Mouse (Mus musculus): ENCODE measurements around the gene Nfkbid. TPM values are rescaled to one million over a fixed set of nuclear protein-coding genes. Genes with fewer than 3 reads are reported as not detected.

Gene Nfkbid
- polyA plus RNA-seq, 1 experiment from 2014 or later, result 0.95 TPM

DNA sequence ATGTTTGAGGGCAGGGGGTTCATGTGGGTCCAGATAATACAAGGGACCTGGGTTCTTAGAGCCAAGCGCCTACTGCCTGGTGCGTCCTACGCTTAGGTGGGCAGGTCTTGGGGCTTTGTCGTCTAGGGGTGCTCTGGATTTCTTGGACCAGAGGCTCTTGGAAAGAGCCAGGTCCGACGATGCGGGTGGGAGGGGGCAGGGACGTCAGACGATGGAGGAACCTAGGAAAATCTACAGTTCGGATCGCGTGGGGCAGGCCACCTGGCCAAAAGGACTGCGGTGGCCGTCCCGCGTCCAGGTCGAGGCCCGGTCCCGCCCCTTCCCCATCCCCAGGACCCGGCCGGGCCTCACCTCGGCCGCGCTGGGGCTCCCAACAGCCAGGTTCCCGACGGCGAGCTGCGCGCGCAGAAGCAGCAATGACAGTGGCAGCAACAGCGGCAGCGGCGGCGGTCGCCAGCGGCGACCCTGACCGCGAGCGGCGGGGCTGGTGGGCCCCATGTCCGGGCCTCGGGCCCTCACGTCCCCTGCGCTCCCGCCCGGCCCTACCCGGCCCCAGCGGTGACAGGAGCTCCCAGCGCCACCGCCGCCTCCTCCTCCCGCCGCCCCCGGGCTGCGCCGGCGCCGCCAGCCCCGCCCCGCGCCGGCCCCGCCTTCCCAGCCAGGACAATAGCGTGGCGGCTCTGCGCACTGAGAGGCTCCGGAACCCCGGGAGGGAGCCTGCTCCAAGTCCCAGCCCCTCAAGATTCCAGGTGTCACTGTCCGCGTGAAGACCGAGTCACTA is 23.6 kb downstream of the Nfkbid start, which contains the start of gene Aplp1:
Gene Aplp1, minus strand, starts transcription at position 565 of the 781 bp plus-strand sequence.
- under 1% methylated on average over 68 of the region's 72 CpGs for WGBS
- ATAC-seq (ENCODE audit: insufficient number of reproducible peaks, low FRiP score), result peak; percentile 79
- no peak within 1 kb of the TSS for H3K27ac ChIP-seq (ENCODE audit: poor library complexity, severe bottlenecking)

DNA sequence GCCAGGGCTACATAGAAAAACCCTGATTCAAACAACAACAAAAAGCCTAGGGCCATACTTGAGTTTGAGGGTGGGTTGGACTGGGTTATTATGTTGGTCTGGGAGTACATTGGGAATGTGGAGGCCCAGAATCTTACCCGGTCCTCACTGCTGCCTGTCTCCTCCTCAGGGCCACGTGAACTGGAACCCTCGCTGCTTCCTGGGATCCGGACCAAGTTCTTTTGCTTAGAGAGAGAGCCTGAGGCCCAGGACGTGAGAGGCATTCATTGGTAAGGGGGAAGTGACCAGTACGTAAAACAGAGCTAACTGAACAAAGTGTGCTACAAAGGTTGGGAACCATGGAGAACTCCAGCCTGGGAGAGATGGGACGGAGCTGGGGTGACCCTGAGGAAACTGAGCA is 28.7 kb downstream of the Nfkbid start:
- H3K9ac ChIP-seq, result no peak overlapping the region
- H3K36me3 ChIP-seq, result no peaks in the 10 kb centered on the region
- 57% methylated on average over 7 of the region's 7 CpGs for WGBS
- no peak overlapping the region for H3K4me3 ChIP-seq
- no peaks in the 10 kb centered on the region; the same call in 1 of the 2 replicates for H3K4me1 ChIP-seq (replicated peaks)
- peaks cover 71% of the 10 kb centered on the region for H3K27me3 ChIP-seq (replicated peaks)
- no peak overlapping the region for H3K4me2 ChIP-seq
- 0 out of 2 replicates have a peak, but pooled peaks cover under 1% of the 10 kb centered on the region for H3K9me3 ChIP-seq (replicated peaks)
- no peak for ATAC-seq (ENCODE audit: insufficient number of reproducible peaks, low FRiP score)
- no peak overlapping the region for H3K27ac ChIP-seq (ENCODE audit: poor library complexity, severe bottlenecking)

More for the DNA sequence above, 23.6 kb downstream of the Nfkbid start, which contains the start of gene Aplp1:
- peak within 1 kb of the TSS; percentile 73 for H3K9ac ChIP-seq
- no peaks in the 10 kb centered on the region for H3K9me3 ChIP-seq (replicated peaks)
- peak within 1 kb of the TSS; percentile 61 for H3K4me3 ChIP-seq
- H3K36me3 ChIP-seq, result no peaks in the 10 kb centered on the region
- peaks cover 13% of the 10 kb centered on the region for H3K4me1 ChIP-seq (replicated peaks)
- H3K27me3 ChIP-seq (replicated peaks), result peaks cover 67% of the 10 kb centered on the region
- H3K4me2 ChIP-seq, result peak within 1 kb of the TSS; percentile 87

DNA sequence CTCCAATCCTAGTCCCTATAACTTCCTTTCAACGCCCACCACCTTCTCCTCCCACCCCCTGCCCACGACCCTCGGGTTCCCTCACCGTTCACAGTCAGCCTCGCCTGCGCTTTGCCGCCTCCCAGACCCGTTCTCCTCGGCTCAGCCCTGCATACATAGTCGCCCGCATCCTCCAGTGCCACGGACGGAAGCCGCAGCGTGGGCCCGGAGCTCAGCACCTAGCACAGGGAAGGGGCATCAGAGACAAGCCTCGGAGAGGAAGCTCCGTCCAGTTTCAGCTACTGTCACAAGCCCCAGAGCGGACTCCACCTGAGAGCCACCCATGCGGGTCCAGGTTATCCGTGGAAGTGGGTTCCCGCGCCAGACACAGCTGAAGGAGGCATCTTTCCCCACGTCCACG is 31.8 kb downstream of the Nfkbid start:
- no peaks in the 10 kb centered on the region; the same call in none of the 2 replicates for H3K4me1 ChIP-seq (replicated peaks)
- H3K4me3 ChIP-seq, result no peak overlapping the region
- ATAC-seq (ENCODE audit: insufficient number of reproducible peaks, low FRiP score), result no peak
- H3K36me3 ChIP-seq, result no peaks in the 10 kb centered on the region
- no peak overlapping the region for H3K27ac ChIP-seq (ENCODE audit: poor library complexity, severe bottlenecking)
- peaks cover 85% of the 10 kb centered on the region for H3K27me3 ChIP-seq (replicated peaks)
- H3K9me3 ChIP-seq (replicated peaks), result 0 out of 2 replicates have a peak, but pooled peaks cover 8% of the 10 kb centered on the region
- H3K9ac ChIP-seq, result no peak overlapping the region
- no peak overlapping the region for H3K4me2 ChIP-seq
- WGBS, result 25% methylated on average over 25 of the region's 25 CpGs

DNA sequence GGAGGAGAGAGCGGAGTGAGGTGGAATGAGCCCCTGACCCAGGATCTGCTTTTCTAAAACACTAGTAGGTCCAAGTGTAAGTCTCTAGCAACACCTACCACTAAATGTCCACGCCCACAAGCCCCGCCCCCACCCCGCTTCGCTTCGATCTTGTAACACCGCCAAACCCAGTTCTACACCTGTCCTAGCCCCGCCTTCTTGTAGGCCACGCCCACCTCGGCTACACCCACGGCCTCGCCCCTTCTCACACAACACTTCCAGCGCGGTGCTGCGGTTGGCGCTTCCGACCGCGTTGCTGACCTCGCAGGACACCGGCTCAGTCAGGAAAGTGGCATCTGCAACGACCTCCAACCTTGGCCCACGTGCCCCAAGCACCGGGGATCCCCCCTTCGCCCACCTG is 32.2 kb downstream of the Nfkbid start:
- Histone ChIP-seq H3K4me1 (replicated peaks) (no peaks in the 10 kb centered on the region; the same call in none of the 2 replicates), H3K27ac (ENCODE audit: poor library complexity, severe bottlenecking) (no peak overlapping the region), H3K4me2 (peak overlapping the region; percentile 22; the same call in 1 of the 2 replicates), H3K9ac (no peak overlapping the region), H3K27me3 (replicated peaks) (peaks cover 89% of the 10 kb centered on the region), H3K9me3 (replicated peaks) (0 out of 2 replicates have a peak, but pooled peaks cover 8% of the 10 kb centered on the region), H3K36me3 (no peaks in the 10 kb centered on the region), H3K4me3 (0 out of 2 replicates have a peak overlapping the region, but pooled peaks have one; percentile 0)
- ATAC-seq (ENCODE audit: insufficient number of reproducible peaks, low FRiP score), result no peak
- WGBS, result 2% methylated on average over 25 of the region's 25 CpGs

DNA sequence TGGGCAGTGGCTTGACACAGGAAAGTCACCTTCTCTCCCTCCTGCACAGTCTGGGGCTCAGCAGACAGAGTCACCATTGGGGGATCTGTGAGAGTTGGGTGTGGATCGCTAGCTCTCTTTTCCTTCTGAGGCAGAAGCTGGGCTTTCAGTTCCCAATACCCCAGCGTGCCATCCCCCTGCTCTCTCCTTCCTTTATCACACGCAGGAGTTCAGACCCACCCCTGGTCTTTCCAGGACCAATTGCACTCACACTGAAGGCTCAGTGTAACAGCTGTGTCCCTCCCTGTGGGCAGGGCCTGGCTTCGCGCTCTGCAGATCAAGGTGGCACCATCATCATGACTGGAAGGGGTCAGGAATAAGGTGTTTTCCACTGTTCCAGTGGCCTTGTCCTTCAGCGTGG is 32.7 kb downstream of the Nfkbid start:
- 0 out of 2 replicates have a peak overlapping the region, but pooled peaks have one; percentile 0 for H3K4me3 ChIP-seq
- H3K27ac ChIP-seq (ENCODE audit: poor library complexity, severe bottlenecking), result no peak overlapping the region
- 0 out of 2 replicates have a peak, but pooled peaks cover 8% of the 10 kb centered on the region for H3K9me3 ChIP-seq (replicated peaks)
- H3K27me3 ChIP-seq (replicated peaks), result peaks cover 94% of the 10 kb centered on the region
- 14% methylated on average over 6 of the region's 6 CpGs for WGBS
- peak overlapping the region; percentile 22; the same call in 1 of the 2 replicates for H3K4me2 ChIP-seq
- H3K4me1 ChIP-seq (replicated peaks), result no peaks in the 10 kb centered on the region; the same call in none of the 2 replicates
- no peak overlapping the region for H3K9ac ChIP-seq
- ATAC-seq (ENCODE audit: insufficient number of reproducible peaks, low FRiP score), result no peak
- no peaks in the 10 kb centered on the region for H3K36me3 ChIP-seq

DNA sequence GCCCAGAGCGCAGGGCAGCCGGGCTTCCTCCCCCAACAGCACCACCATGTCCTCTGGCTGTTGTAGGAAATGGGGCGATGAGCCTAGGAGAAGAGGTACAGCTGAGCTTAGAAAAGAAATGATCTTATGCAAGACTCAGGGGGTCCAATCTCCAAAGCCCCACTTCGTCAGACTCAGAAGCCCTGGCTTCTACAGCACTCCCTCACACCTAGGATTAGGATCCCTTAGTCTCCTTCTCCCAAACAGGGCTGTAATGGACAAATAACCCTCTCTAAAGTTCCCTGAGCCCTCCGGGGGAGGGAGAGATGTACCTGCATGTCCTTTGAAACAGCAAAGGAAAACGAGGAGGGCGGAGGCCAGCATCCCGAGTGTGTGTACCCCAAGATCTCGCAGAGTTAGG is 35.0 kb downstream of the Nfkbid start:
- ATAC-seq (ENCODE audit: insufficient number of reproducible peaks, low FRiP score), result no peak
- Histone ChIP-seq H3K4me3 (0 out of 2 replicates have a peak overlapping the region, but pooled peaks have one; percentile 1), H3K9ac (no peak overlapping the region), H3K27me3 (replicated peaks) (peaks cover 98% of the 10 kb centered on the region), H3K4me2 (0 out of 2 replicates have a peak overlapping the region, but pooled peaks have one; percentile 32), H3K9me3 (replicated peaks) (0 out of 2 replicates have a peak, but pooled peaks cover 8% of the 10 kb centered on the region), H3K27ac (ENCODE audit: poor library complexity, severe bottlenecking) (no peak overlapping the region), H3K36me3 (no peaks in the 10 kb centered on the region), H3K4me1 (replicated peaks) (no peaks in the 10 kb centered on the region; the same call in none of the 2 replicates)
- WGBS, result 3% methylated on average over 9 of the region's 9 CpGs

DNA sequence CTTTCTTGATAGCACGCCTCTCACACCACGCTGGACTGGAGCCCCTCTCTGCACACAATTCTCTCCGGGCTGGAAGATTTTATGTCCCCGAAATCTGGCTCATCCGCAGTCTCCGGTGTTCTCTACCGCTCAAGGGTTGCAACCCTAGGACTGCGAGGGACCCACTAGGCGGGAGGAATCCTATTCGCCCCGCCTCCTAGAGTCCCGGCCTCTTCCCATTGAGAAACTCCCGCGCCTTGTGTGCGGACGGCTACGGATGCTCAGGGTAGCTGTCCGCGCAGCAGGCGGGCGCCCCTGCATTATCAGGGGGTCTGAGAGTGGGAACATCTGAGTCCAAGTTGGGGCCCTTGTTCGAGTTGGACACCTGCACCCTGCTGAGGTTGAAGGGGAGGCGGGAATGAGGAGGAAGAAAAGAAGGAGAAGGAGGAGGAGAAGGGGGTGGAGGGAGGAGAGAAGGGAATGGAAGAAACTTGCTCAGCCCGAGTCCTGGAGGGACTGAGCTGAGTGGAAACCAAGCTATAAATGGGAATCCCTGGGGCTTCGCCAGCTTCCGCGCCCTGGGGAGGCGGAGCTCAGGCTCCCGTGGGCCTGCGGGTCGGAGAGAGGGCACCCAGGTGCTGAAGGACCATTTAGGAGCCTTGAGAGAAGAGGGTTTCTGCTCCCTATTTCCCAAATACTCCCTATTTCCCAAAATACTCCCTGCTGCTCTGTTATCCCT is 35.5 kb downstream of the Nfkbid start:
- H3K4me2 ChIP-seq, result peak overlapping the region; percentile 32

DNA sequence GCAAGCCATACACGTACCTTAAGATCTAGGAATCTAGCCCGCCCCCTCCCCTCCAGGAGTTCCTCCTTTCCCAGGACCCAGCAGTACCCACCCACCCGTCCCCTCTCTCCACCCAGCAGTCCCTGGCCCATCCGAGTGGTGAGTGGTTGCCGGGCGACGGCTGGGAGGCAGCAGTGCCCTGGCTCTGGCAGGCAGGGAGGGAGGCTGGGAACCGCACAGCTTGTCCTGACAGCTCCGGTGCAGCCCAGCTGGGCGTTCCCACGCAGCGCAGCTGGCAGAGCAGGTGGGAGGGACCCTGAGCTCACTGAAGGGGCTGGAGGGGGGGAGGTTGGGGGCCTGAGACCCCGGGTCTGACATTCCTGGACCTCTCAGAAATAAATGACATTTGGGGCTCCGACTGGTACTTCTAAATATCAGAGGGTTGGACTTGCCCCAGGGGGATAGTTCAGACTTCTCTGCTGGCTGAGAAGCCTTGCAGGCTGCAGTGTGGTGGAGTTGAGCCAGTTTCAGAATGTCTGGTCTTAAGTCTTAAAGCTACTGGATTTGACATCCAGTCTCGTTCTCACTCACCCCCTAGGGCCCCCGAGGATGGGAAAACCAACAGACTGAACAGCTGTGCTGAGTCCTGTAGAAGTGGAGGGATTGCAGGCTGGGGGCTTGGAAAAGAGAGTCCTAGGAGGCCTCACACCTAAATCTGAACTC is 36.2 kb downstream of the Nfkbid start, which contains the start of the genes Kirrel2 and Nphs1:
Gene Kirrel2, minus strand, starts transcription at position 62 of the 702 bp plus-strand sequence.
Gene Nphs1, plus strand, starts transcription at position 687 of the 702 bp plus-strand sequence.
- Histone ChIP-seq H3K27me3 (replicated peaks) (peaks cover 99% of the 10 kb centered on the region), H3K36me3 (no peaks in the 10 kb centered on the region), H3K9ac (0 out of 2 replicates have a peak within 1 kb of the TSS, but pooled peaks have one; percentile 13), H3K4me3 (peak within 1 kb of the TSS; percentile 1; the same call in 1 of the 2 replicates), H3K4me2 (peak within 1 kb of the TSS; percentile 32), H3K27ac (ENCODE audit: poor library complexity, severe bottlenecking) (no peak within 1 kb of the TSS), H3K4me1 (replicated peaks) (no peaks in the 10 kb centered on the region; the same call in none of the 2 replicates), H3K9me3 (replicated peaks) (0 out of 2 replicates have a peak, but pooled peaks cover 8% of the 10 kb centered on the region)
- ATAC-seq (ENCODE audit: insufficient number of reproducible peaks, low FRiP score), result 0 out of 2 replicates have a peak, but pooled peaks have one; percentile 11
- 3% methylated on average over 16 of the region's 16 CpGs for WGBS

More for the DNA sequence above, 35.5 kb downstream of the Nfkbid start:
- Histone ChIP-seq H3K4me1 (replicated peaks) (no peaks in the 10 kb centered on the region; the same call in none of the 2 replicates), H3K27ac (ENCODE audit: poor library complexity, severe bottlenecking) (no peak overlapping the region), H3K9ac (no peak overlapping the region), H3K9me3 (replicated peaks) (0 out of 2 replicates have a peak, but pooled peaks cover 8% of the 10 kb centered on the region), H3K4me3 (peak overlapping the region; percentile 1; the same call in 1 of the 2 replicates), H3K36me3 (no peaks in the 10 kb centered on the region), H3K27me3 (replicated peaks) (peaks cover 98% of the 10 kb centered on the region)
- 1% methylated on average over 31 of the region's 31 CpGs for WGBS
- ATAC-seq (ENCODE audit: insufficient number of reproducible peaks, low FRiP score), result no peak

DNA sequence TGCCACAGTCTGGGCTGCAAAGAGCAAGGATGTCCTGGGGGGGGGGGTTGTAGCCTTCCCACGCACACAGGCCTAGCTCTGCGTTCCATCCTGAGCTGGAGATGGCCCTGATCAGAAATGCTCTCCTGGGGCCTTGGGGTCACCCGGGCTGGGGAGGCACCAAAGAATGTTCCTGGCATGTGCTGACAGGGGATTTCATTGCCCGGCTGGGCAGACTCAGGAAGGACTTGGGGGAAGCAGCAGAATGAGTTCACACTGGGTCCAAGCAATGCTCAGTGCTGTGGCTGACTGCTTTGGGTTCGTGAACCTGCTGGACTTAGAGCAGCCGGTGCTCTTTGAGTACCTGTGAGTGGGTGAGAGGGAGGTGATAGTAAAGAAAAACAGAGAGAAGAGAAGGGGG is 38.0 kb downstream of the Nfkbid start:
- Histone ChIP-seq H3K4me1 (replicated peaks) (no peaks in the 10 kb centered on the region; the same call in 1 of the 2 replicates), H3K36me3 (no peaks in the 10 kb centered on the region), H3K4me2 (no peak overlapping the region), H3K27ac (ENCODE audit: poor library complexity, severe bottlenecking) (no peak overlapping the region), H3K27me3 (replicated peaks) (peaks cover 96% of the 10 kb centered on the region), H3K4me3 (no peak overlapping the region), H3K9ac (no peak overlapping the region), H3K9me3 (replicated peaks) (0 out of 2 replicates have a peak, but pooled peaks cover 8% of the 10 kb centered on the region)
- WGBS, result 32% methylated on average over 6 of the region's 6 CpGs
- ATAC-seq (ENCODE audit: insufficient number of reproducible peaks, low FRiP score), result no peak

DNA sequence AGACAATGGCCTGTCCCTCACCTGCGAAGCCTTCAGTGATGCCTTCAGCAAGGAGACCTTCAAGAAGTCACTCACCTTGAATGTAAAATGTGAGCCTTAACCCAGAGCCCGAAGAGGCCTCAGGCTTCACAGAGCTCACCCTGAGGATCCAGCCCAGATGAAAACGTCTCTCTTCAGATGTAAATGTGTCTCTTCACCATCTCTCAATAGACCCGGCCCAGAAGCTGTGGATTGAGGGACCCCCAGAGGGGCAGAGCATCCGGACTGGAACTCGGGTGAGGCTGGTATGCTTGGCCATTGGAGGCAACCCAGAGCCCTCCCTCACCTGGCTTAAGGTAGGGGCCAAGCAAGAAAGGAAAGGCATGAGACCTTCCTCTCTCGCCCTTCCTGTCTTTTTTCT is 42.0 kb downstream of the Nfkbid start:
- Histone ChIP-seq H3K9me3 (replicated peaks) (no peaks in the 10 kb centered on the region), H3K36me3 (no peaks in the 10 kb centered on the region), H3K9ac (no peak overlapping the region), H3K4me1 (replicated peaks) (peaks cover 6% of the 10 kb centered on the region), H3K27ac (ENCODE audit: poor library complexity, severe bottlenecking) (no peak overlapping the region), H3K4me3 (no peak overlapping the region), H3K27me3 (replicated peaks) (peaks cover 96% of the 10 kb centered on the region), H3K4me2 (no peak overlapping the region)
- no peak for ATAC-seq (ENCODE audit: insufficient number of reproducible peaks, low FRiP score)
- WGBS, result 27% methylated on average over 7 of the region's 7 CpGs
